Mouse (Mus musculus) intestine, embryonic 15.5 days (tissue): ENCODE results near the gene Wdr64. TPM values are rescaled to one million over a fixed set of nuclear protein-coding genes. Genes with fewer than 3 reads are reported as not detected.

Experiments used
- ATAC-seq: fragments of 200-750 bp; cut with Nextera tagmentation; 2 replicates; pipeline ENCODE4 v1.8.0; 2017; ENCODE audit warnings: moderate TSS enrichment, moderate library complexity
- H3K27ac ChIP-seq: fragments of 300-500 bp; sonication (generic); 2 replicates; pipeline ENCODE4 v1.5.1; 2015; ENCODE audit warnings: mild to moderate bottlenecking, inconsistent platforms
- H3K27me3 ChIP-seq: fragments of 300-500 bp; sonication (generic); replicated peaks from 2 replicates; pipeline ENCODE4 v1.6.1; 2015; ENCODE audit warnings: inconsistent platforms
- H3K36me3 ChIP-seq: fragments of 300-500 bp; sonication (generic); 2 replicates; pipeline ENCODE4 v1.6.1; 2015; ENCODE audit warnings: inconsistent platforms
- H3K4me1 ChIP-seq: fragments of 300-500 bp; sonication (generic); replicated peaks from 2 replicates; pipeline ENCODE4 v1.6.1; 2015; ENCODE audit warnings: inconsistent platforms
- H3K4me2 ChIP-seq: fragments of 300-500 bp; sonication (generic); replicated peaks from 2 replicates; pipeline ENCODE4 v1.6.1; 2015; ENCODE audit warnings: mild to moderate bottlenecking, inconsistent platforms
- H3K4me3 ChIP-seq: fragments of 300-500 bp; sonication (generic); replicated peaks from 2 replicates; pipeline ENCODE4 v1.5.1; 2015; ENCODE audit warnings: inconsistent platforms
- H3K9ac ChIP-seq: fragments of 300-500 bp; sonication (generic); 2 replicates; pipeline ENCODE4 v1.6.1; 2015; ENCODE audit warnings: inconsistent platforms
- H3K9me3 ChIP-seq: fragments of 300-500 bp; sonication (generic); 2 replicates; pipeline ENCODE4 v1.6.1; 2016; ENCODE audit warnings: inconsistent platforms
- WGBS: fragments of 180-500 bp; shearing (Covaris S2); methylation state at CpG from one replicate; pipeline ENCODE4 v1.1.7; 2015; 5-methylcytosine and 5-hydroxymethylcytosine counted together
- polyA plus RNA-seq: library from polyadenylated mRNA; unstranded; fragments of >200 nt; fragmentation: Nextera tagmentation; extraction: Ambion mirVana; gene quantifications from 2 replicates; pipeline ENCODE4 v1.2.1, GENCODE M21; 2015

Wdr64 gene
- polyA plus RNA-seq, 1 experiment from 2014 or later: not detected

GRCm38 (mm10) chr1:175794668-175795067 is 96.3 kb downstream of the Wdr64 start:
- H3K27ac ChIP-seq: no peak overlapping the region
- WGBS: 71% methylated on average over 2 of the region's 2 CpGs
- H3K4me1 ChIP-seq: no peaks in the 10 kb centered on the region
- H3K4me3 ChIP-seq: no peak overlapping the region
- no peak overlapping the region for H3K4me2 ChIP-seq
- no peak overlapping the region for H3K9ac ChIP-seq
- H3K27me3 ChIP-seq: no peaks in the 10 kb centered on the region
- ATAC-seq: no peak
- H3K36me3 ChIP-seq: no peaks in the 10 kb centered on the region
- no peaks in the 10 kb centered on the region for H3K9me3 ChIP-seq

GRCm38 (mm10) chr1:175808356-175808755 is 110.0 kb downstream of the Wdr64 start:
- WGBS: 75% methylated on average over 5 of the region's 5 CpGs
- no peak overlapping the region for H3K4me3 ChIP-seq
- H3K4me1 ChIP-seq: no peaks in the 10 kb centered on the region
- ATAC-seq: no peak
- H3K27ac ChIP-seq: no peak overlapping the region
- H3K4me2 ChIP-seq: no peak overlapping the region
- H3K27me3 ChIP-seq: no peaks in the 10 kb centered on the region
- H3K9ac ChIP-seq: no peak overlapping the region
- H3K9me3 ChIP-seq: no peaks in the 10 kb centered on the region
- H3K36me3 ChIP-seq: no peaks in the 10 kb centered on the region

DNA sequence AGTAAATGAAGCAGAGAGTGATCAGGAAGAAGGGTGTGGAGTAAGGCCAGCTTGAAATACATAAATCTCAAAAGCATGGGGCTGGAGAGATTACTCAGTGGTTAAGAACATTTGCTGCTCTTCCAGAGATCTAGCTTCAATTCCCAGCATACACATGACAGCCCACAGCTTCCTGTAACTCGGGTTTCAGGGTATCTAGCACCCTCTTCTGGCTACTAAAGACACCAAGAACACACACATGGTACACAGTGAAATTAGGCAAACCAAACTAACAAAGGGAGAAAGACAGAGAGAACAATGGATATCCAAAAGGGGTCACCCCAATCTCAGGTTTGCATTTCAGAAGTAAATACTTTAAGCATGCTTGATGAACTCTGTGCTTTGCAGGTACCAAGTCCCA is 113.2 kb downstream of the Wdr64 start:
- Histone ChIP-seq H3K4me3 (no peak overlapping the region), H3K4me2 (no peak overlapping the region), H3K27me3 (no peaks in the 10 kb centered on the region), H3K4me1 (no peaks in the 10 kb centered on the region), H3K27ac (no peak overlapping the region), H3K9me3 (no peaks in the 10 kb centered on the region), H3K36me3 (no peaks in the 10 kb centered on the region), H3K9ac (no peak overlapping the region)
- ATAC-seq: no peak
- 20% methylated on average over 1 of the region's 1 CpGs for WGBS

- ATAC-seq: no peak
- Histone ChIP-seq H3K9me3 (no peaks in the 10 kb centered on the region), H3K27ac (no peak overlapping the region), H3K4me1 (no peaks in the 10 kb centered on the region), H3K4me2 (no peak overlapping the region), H3K27me3 (no peaks in the 10 kb centered on the region), H3K9ac (no peak overlapping the region), H3K4me3 (no peak overlapping the region), H3K36me3 (no peaks in the 10 kb centered on the region)
- WGBS: 63% methylated on average over 9 of the region's 9 CpGs
These were observed 125.5 kb downstream of the Wdr64 start for GRCm38 (mm10) chr1:175823815-175824438.

DNA sequence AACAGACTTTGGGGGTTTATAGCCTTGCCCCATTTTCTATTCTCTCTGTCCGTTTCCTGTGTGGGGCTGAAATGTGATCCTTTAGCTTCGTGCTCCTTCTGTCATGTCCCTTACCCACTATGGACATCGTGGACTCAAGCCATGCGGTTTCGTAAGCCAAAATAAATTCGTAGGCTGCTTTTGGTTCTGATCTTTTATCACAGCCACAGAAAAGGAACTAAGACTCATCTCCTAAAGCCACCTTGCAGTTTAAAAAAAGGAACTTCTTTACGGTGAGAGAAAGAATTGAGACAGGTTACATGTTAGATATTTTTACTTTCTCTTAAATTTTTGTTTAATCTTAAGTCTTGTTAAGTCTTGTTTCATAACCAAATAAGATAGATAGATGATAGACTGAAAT is 130.1 kb downstream of the Wdr64 start:
- Histone ChIP-seq H3K4me2 (no peak overlapping the region), H3K36me3 (no peaks in the 10 kb centered on the region), H3K4me1 (no peaks in the 10 kb centered on the region), H3K27me3 (no peaks in the 10 kb centered on the region), H3K9ac (no peak overlapping the region), H3K9me3 (no peaks in the 10 kb centered on the region), H3K27ac (no peak overlapping the region), H3K4me3 (no peak overlapping the region)
- 90% methylated on average over 7 of the region's 7 CpGs for WGBS
- ATAC-seq: no peak

GRCm38 (mm10) chr1:175829220-175829619 is 130.8 kb downstream of the Wdr64 start:
- no peaks in the 10 kb centered on the region for H3K36me3 ChIP-seq

GRCm38 (mm10) chr1:175855515-175855914 is 157.1 kb downstream of the Wdr64 start:
- Histone ChIP-seq H3K4me3 (no peak overlapping the region), H3K27me3 (no peaks in the 10 kb centered on the region), H3K9me3 (no peaks in the 10 kb centered on the region), H3K4me1 (no peaks in the 10 kb centered on the region), H3K36me3 (no peaks in the 10 kb centered on the region), H3K4me2 (no peak overlapping the region), H3K9ac (no peak overlapping the region), H3K27ac (no peak overlapping the region)
- 93% methylated on average over 1 of the region's 1 CpGs for WGBS
- no peak for ATAC-seq

More at GRCm38 (mm10) chr1:175829220-175829619, 130.8 kb downstream of the Wdr64 start:
- WGBS: 86% methylated on average over 2 of the region's 2 CpGs
- ATAC-seq: no peak
- Histone ChIP-seq H3K27ac (no peak overlapping the region), H3K4me2 (no peak overlapping the region), H3K4me3 (no peak overlapping the region), H3K9me3 (no peaks in the 10 kb centered on the region), H3K9ac (no peak overlapping the region), H3K4me1 (no peaks in the 10 kb centered on the region), H3K27me3 (no peaks in the 10 kb centered on the region)

Other genes starting within 250 kb of the Wdr64 start
- gene Rgs7, start 206.1 kb upstream of the Wdr64 start, polyA plus RNA-seq: 1.6 and 1.8 TPM in 2 replicates
- gene Kmo, start 78.2 kb upstream of the Wdr64 start, polyA plus RNA-seq: 0.66 and 0.75 TPM in 2 replicates
- gene Fh1, start 73.0 kb upstream of the Wdr64 start, polyA plus RNA-seq: 155 and 163 TPM in 2 replicates
- 6.5 and 7.1 TPM in 2 replicates for gene Opn3, start 5.8 kb upstream of the Wdr64 start, polyA plus RNA-seq
- 2.4 and 2.6 TPM in 2 replicates for gene Chml, start 5.7 kb upstream of the Wdr64 start, polyA plus RNA-seq
- 58.8 and 62.7 TPM in 2 replicates for gene Exo1, start 182.0 kb downstream of the Wdr64 start, polyA plus RNA-seq
- not detected in 2 replicates for gene Gm38100, start 221.7 kb downstream of the Wdr64 start, polyA plus RNA-seq